Mouse (Mus musculus) forebrain, postnatal 0 days (tissue): Measurements from ENCODE around the gene Ccdc77. TPM values are rescaled to one million over a fixed set of nuclear protein-coding genes. Genes with fewer than 3 reads are reported as not detected.

Experiments
- ATAC-seq: fragments of 200-750 bp; cut with Nextera tagmentation; 2 replicates; pipeline ENCODE4 v1.8.0; 2017; ENCODE audit warnings: mild to moderate bottlenecking, moderate library complexity
- DNase-seq: peaks from one replicate; pipeline ENCODE4 v3.0.0-alpha.2; 2015
- H3K27ac ChIP-seq: fragments of 300-500 bp; sonication (generic); 2 replicates; pipeline ENCODE4 v1.5.1; 2014; ENCODE audit warnings: low read depth, mild to moderate bottlenecking, antibody characterized with exemption, low read length, moderate library complexity, mixed read lengths
- H3K27me3 ChIP-seq: fragments of 300-500 bp; sonication (generic); 2 replicates; pipeline ENCODE4 v1.6.1; 2014; ENCODE audit warnings: mild to moderate bottlenecking, low read length, mixed read lengths; ENCODE audit not compliant: insufficient read depth
- H3K36me3 ChIP-seq: fragments of 300-500 bp; sonication (generic); 2 replicates; pipeline ENCODE4 v1.6.1; 2014; ENCODE audit warnings: mild to moderate bottlenecking, moderate library complexity; ENCODE audit not compliant: insufficient read depth
- H3K4me1 ChIP-seq: fragments of 300-500 bp; sonication (generic); 2 replicates; pipeline ENCODE4 v1.6.1; 2014; ENCODE audit warnings: antibody characterized with exemption; ENCODE audit not compliant: insufficient read depth
- H3K4me2 ChIP-seq: fragments of 300-500 bp; sonication (generic); 2 replicates; pipeline ENCODE4 v1.6.1; 2014; ENCODE audit warnings: low read depth, mild to moderate bottlenecking, moderate library complexity
- H3K4me3 ChIP-seq: fragments of 300-500 bp; sonication (generic); 2 replicates; pipeline ENCODE4 v1.5.1; 2014; ENCODE audit warnings: low read depth, low read length, mixed read lengths
- H3K9ac ChIP-seq: fragments of 300-500 bp; sonication (generic); 2 replicates; pipeline ENCODE4 v1.6.1; 2014; ENCODE audit warnings: mild to moderate bottlenecking
- H3K9me3 ChIP-seq: fragments of 300-500 bp; sonication (generic); 2 replicates; pipeline ENCODE4 v1.6.1; 2016; ENCODE audit warnings: low read length
- CTCF ChIP-seq: sonication (generic); IDR thresholded peaks from 2 replicates; pipeline ENCODE4 v1.5.1; 2016; ENCODE audit warnings: antibody characterized with exemption, control low read depth, low read depth
- WGBS: fragments of 180-500 bp; shearing (Covaris S2); extraction: QIAGEN DNeasy Blood & Tissue Kit; methylation state at CpG from one replicate; pipeline ENCODE4 v1.1.7; 2014; 5-methylcytosine and 5-hydroxymethylcytosine counted together
- polyA plus RNA-seq: library from polyadenylated mRNA; unstranded; fragments of >200 nt; fragmentation: Nextera tagmentation; extraction: Ambion mirVana; gene quantifications from 2 replicates; pipeline ENCODE4 v1.2.1, GENCODE M21; 2015
- total RNA-seq: library from RNA; depleted of rRNA; stranded (reverse); fragments of >200 nt; gene quantifications from 2 replicates; pipeline ENCODE4 v1.2.3, GENCODE M21; 2014

Gene Ccdc77
- total and polyA plus RNA-seq, 2 experiments from 2014 or later = 8.3 to 13.5 TPM

DNA sequence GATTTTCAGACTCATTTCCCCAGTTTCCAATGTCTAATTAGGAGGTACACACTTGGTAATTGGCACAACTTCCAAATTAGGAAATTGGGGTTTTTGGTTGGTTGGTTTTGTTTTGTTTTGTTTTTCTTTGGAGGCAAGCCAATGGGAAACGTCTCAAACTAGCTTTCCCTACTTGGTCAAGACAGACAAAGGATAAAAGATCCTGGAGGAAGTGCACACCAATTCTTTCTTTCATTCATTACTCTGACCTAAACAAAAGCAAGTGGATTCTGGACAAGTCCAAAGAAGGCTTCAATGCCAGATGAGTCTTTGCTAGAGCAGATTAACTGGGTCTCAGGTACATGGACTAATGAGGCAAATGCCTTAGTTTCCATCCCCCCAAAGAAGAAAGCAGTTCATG, 20.2 kb downstream of the Ccdc77 start:
- no peak overlapping the region for H3K4me3 ChIP-seq
- DNase-seq (peak; percentile 15), ATAC-seq (no peak)
- H3K27ac ChIP-seq = no peak overlapping the region
- H3K4me2 ChIP-seq = no peak overlapping the region
- H3K4me1 ChIP-seq = no peaks in the 10 kb centered on the region
- H3K27me3 ChIP-seq = no peaks in the 10 kb centered on the region
- peaks cover 8% of the 10 kb centered on the region; the same call in 1 of the 2 replicates for H3K36me3 ChIP-seq
- TF ChIP-seq CTCF = no peak
- no peaks in the 10 kb centered on the region for H3K9me3 ChIP-seq
- WGBS = 18% methylated on average over 1 of the region's 1 CpGs
- H3K9ac ChIP-seq = no peak overlapping the region

DNA sequence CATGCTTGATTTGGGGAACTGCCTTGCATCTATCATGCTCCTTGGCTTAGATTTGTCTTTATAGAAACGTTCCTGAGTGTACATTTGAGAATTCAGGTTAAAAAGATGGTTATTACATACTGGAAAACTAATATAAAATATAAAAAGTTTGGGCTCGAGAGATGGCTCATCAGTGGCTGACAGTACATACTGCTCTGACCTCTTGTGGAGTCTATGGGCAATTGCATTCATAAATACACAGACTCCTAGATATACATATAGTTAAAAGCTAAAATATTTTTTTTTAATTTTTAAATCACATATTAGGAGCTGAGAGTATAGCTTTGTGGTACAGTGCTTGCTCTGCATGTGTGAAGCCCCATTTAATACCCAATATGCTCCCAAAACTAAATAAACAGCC, 31.8 kb downstream of the Ccdc77 start:
- no peak overlapping the region for H3K4me2 ChIP-seq
- H3K9ac ChIP-seq = no peak overlapping the region
- WGBS = 76% methylated on average over 2 of the region's 2 CpGs
- no peaks in the 10 kb centered on the region for H3K27me3 ChIP-seq
- no peaks in the 10 kb centered on the region for H3K9me3 ChIP-seq
- H3K36me3 ChIP-seq = peaks cover 32% of the 10 kb centered on the region
- H3K27ac ChIP-seq = no peak overlapping the region
- TF ChIP-seq CTCF = peak; percentile 22; the same call in 1 of the 2 replicates
- ATAC-seq (no peak), DNase-seq (no peak)
- no peaks in the 10 kb centered on the region for H3K4me1 ChIP-seq
- H3K4me3 ChIP-seq = no peak overlapping the region

DNA sequence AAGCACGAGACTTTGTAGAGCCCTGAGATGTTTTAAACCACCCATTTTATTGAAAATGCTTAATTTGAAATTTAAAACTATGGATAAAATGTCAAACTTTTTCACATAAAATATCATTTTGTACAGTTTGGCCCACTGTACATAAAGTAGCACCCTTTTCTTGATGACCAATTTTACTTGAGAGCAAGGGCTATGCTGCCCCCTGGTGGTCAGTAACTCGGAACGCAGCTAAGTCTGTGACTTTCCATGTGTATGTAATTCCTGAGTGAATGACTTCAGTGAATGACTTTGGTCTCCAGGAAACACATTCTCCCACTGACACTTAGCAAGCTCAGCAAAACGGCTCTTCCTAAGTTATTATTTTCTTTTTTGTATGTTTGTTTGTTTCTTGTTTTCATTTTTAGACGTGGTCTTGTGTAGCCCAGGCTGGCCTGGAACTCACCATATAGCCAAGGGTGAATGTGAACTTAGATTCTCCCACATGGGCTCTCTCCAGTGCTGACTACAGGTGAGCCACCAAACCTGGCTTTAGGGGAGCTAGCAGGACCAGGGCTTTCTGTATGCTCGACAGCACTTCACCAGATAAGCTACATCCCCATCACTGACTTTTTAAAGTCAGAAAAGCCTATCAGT, 39.8 kb downstream of the Ccdc77 start:
- H3K4me3 ChIP-seq = no peak overlapping the region
- peaks cover 8% of the 10 kb centered on the region for H3K36me3 ChIP-seq
- H3K4me2 ChIP-seq = no peak overlapping the region
- H3K9ac ChIP-seq = no peak overlapping the region
- no peaks in the 10 kb centered on the region for H3K9me3 ChIP-seq
- no peaks in the 10 kb centered on the region for H3K27me3 ChIP-seq
- peak; percentile 89 for TF ChIP-seq CTCF
- no peaks in the 10 kb centered on the region for H3K4me1 ChIP-seq
- ATAC-seq = peak; percentile 59; the same call in 1 of the 2 replicates
- WGBS = 29% methylated on average over 6 of the region's 6 CpGs
- H3K27ac ChIP-seq = no peak overlapping the region
- DNase-seq = peak; percentile 89

DNA sequence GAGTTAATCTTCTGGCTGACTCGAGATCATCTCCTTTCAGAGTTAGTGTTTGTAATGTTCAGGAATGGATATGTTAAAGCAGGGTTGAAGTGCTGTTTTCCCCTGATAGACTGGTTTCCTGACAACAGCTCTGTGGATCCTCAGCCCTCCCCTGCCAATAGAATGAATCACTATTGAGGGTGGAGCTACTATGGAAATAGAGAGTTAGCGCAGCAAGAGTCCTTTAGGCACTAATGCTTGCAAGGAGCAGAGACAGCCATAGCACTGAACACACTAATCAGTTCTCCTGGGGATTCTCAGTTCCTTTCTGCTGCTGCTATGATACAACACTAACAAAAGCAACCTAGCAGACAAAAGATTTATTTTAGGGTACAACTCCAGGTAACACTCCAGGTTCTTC, 43.8 kb downstream of the Ccdc77 start:
- 69% methylated on average over 2 of the region's 2 CpGs for WGBS
- DNase-seq = no peak
- no peaks in the 10 kb centered on the region for H3K36me3 ChIP-seq
- ATAC-seq = no peak
- no peak for TF ChIP-seq CTCF
- no peaks in the 10 kb centered on the region for H3K9me3 ChIP-seq
- no peak overlapping the region for H3K9ac ChIP-seq
- H3K27me3 ChIP-seq = no peaks in the 10 kb centered on the region
- no peak overlapping the region for H3K27ac ChIP-seq
- no peak overlapping the region for H3K4me2 ChIP-seq
- H3K4me3 ChIP-seq = no peak overlapping the region
- no peaks in the 10 kb centered on the region for H3K4me1 ChIP-seq

DNA sequence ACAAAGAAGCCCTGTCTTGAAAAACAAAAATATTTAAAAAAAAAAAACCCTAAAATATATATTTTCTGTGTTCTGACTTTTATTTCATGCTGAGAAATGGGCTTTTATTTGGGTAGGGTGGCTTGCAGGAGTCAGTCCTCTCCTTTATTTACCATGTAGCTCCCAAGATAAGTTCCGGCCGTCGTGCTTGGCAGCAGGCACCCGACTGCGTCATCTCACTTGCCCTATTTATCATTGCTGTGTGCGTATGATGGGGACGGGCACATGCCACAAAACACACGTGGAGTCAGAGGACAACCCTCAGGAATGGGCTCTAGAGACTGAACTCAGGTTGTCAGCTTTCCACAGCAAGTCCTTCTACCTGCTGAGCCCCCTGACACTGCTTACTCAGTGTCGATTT, 45.0 kb downstream of the Ccdc77 start:
- TF ChIP-seq CTCF = no peak
- Histone ChIP-seq H3K36me3 (no peaks in the 10 kb centered on the region), H3K9ac (no peak overlapping the region), H3K4me2 (no peak overlapping the region), H3K9me3 (no peaks in the 10 kb centered on the region), H3K4me3 (no peak overlapping the region), H3K27me3 (no peaks in the 10 kb centered on the region), H3K4me1 (no peaks in the 10 kb centered on the region), H3K27ac (no peak overlapping the region)
- ATAC-seq (no peak), DNase-seq (no peak)
- WGBS = 92% methylated on average over 9 of the region's 9 CpGs

DNA sequence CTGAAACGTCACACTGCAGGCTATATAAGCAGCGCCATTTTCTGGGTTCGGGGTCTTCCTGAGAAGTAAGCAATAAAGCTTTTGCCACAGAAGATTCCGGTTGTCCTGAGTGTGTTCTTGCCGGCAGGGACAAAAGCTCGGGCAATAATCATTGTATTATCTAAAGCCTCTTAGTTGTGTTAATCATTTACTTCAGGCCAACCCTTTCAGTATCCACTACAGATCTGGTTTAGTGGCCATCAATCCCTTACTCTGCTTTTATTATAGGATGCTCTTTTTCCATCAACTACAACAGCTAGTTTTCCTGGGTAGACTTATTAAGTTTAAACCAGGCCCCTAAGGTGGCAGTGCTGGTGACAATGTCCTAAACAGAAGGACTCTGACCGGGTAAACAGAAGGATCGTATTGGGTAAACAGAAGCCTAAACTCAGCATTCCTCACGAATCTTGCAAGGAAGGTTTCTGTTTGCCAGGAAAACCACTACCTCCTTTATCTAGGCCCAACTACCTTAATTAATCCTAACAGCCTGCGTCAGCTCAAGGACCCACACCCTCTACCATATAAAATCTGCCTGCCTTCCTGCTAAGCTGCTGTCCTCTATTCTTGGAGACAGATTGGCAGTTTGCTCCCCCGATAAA, 45.8 kb downstream of the Ccdc77 start:
- Histone ChIP-seq H3K4me2 (no peak overlapping the region), H3K27ac (no peak overlapping the region), H3K27me3 (no peaks in the 10 kb centered on the region), H3K9me3 (no peaks in the 10 kb centered on the region), H3K4me3 (no peak overlapping the region), H3K36me3 (no peaks in the 10 kb centered on the region), H3K9ac (no peak overlapping the region), H3K4me1 (no peaks in the 10 kb centered on the region)
- 86% methylated on average over 11 of the region's 11 CpGs for WGBS
- no peak for TF ChIP-seq CTCF
- ATAC-seq (no peak), DNase-seq (no peak)

DNA sequence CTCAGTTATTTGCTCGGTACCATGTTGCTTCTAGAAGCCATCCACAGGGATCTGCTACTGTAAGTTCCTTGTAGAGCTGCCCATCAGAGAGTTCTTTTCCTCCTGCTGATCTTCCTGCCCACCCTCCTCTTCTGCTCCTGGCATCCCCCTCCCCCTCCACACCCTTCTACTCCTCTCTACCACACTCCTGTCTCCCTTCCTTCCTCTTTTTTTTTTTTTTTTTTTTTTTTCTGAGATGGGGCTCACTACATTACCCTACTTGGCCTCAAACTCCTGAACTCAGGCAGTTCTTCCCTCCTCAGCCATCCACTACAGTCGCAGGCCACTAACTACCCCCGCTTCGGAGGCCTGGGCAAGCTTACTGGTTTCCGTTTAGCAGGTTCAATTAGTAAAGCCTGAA, 51.7 kb downstream of the Ccdc77 start:
- TF ChIP-seq CTCF = no peak
- DNase-seq (no peak), ATAC-seq (no peak)

More for the DNA sequence above, 51.7 kb downstream of the Ccdc77 start:
- H3K9me3 ChIP-seq = no peaks in the 10 kb centered on the region
- H3K27ac ChIP-seq = no peak overlapping the region
- no peak overlapping the region for H3K4me2 ChIP-seq
- WGBS = 77% methylated on average over 5 of the region's 5 CpGs
- H3K9ac ChIP-seq = no peak overlapping the region
- H3K4me1 ChIP-seq = no peaks in the 10 kb centered on the region
- H3K4me3 ChIP-seq = no peak overlapping the region
- no peaks in the 10 kb centered on the region for H3K27me3 ChIP-seq
- no peaks in the 10 kb centered on the region for H3K36me3 ChIP-seq
